Mouse (Mus musculus): Measurements from ENCODE around the gene Bbs5. TPM values are rescaled to one million over a fixed set of nuclear protein-coding genes. Genes with fewer than 3 reads are reported as not detected.
"Not testable (repeated sequence)": the region's sequence is repeated elsewhere in the genome, so short reads cannot be mapped to it uniquely, and the experiment has no call there.

The Bbs5 gene
- polyA plus RNA-seq, 1 experiment = 28.1 TPM

GRCm38 (mm10) chr2:69630792-69631191 is 16.2 kb upstream of the Bbs5 start:
- no peak for TF ChIP-seq CTCF (IDR thresholded peaks at IDR 0.05; ENCODE audit: extremely low read depth, insufficient read depth, low read length)
- no peak for TF ChIP-seq POLR2A (IDR thresholded peaks at IDR 0.05; ENCODE audit: extremely low read depth, insufficient read depth, low read length)
- H3K4me3 ChIP-seq (ENCODE audit: insufficient read depth, low read length) = no peak overlapping the region

GRCm38 (mm10) chr2:69631449-69631848 is 15.5 kb upstream of the Bbs5 start:
- Histone ChIP-seq H3K4me1 (ENCODE audit: control insufficient read depth, insufficient read depth, low read length) (no peaks in the 10 kb centered on the region), H3K27ac (ENCODE audit: insufficient read depth, low read length) (no peak overlapping the region), H3K4me3 (ENCODE audit: insufficient read depth, low read length) (no peak overlapping the region)
- no peak for TF ChIP-seq CTCF (IDR thresholded peaks at IDR 0.05; ENCODE audit: extremely low read depth, insufficient read depth, low read length)
- TF ChIP-seq POLR2A (IDR thresholded peaks at IDR 0.05; ENCODE audit: extremely low read depth, insufficient read depth, low read length) = no peak

More at GRCm38 (mm10) chr2:69630792-69631191, 16.2 kb upstream of the Bbs5 start:
- no peaks in the 10 kb centered on the region for H3K4me1 ChIP-seq (ENCODE audit: control insufficient read depth, insufficient read depth, low read length)
- no peak overlapping the region for H3K27ac ChIP-seq (ENCODE audit: insufficient read depth, low read length)

GRCm38 (mm10) chr2:69635064-69635701 is 11.8 kb upstream of the Bbs5 start:
- TF ChIP-seq POLR2A (IDR thresholded peaks at IDR 0.05; ENCODE audit: extremely low read depth, insufficient read depth, low read length) (no peak), CTCF (IDR thresholded peaks at IDR 0.05; ENCODE audit: extremely low read depth, insufficient read depth, low read length) (peak; percentile 70)
- Histone ChIP-seq H3K4me3 (ENCODE audit: insufficient read depth, low read length) (no peak overlapping the region), H3K4me1 (ENCODE audit: control insufficient read depth, insufficient read depth, low read length) (no peaks in the 10 kb centered on the region), H3K27ac (ENCODE audit: insufficient read depth, low read length) (no peak overlapping the region)

- Histone ChIP-seq H3K4me3 (ENCODE audit: insufficient read depth, low read length) (no peak overlapping the region), H3K4me1 (ENCODE audit: control insufficient read depth, insufficient read depth, low read length) (no peaks in the 10 kb centered on the region), H3K27ac (ENCODE audit: insufficient read depth, low read length) (no peak overlapping the region)
- TF ChIP-seq CTCF (IDR thresholded peaks at IDR 0.05; ENCODE audit: extremely low read depth, insufficient read depth, low read length) (peak; percentile 20; the same call in 1 of the 2 replicates), POLR2A (IDR thresholded peaks at IDR 0.05; ENCODE audit: extremely low read depth, insufficient read depth, low read length) (no peak)
Observed at GRCm38 (mm10) chr2:69635807-69636206, 11.2 kb upstream of the Bbs5 start.

GRCm38 (mm10) chr2:69637989-69638388 is 9.0 kb upstream of the Bbs5 start:
- not testable (repeated sequence) for H3K4me3 ChIP-seq (ENCODE audit: insufficient read depth, low read length); H3K27ac ChIP-seq (ENCODE audit: insufficient read depth, low read length); H3K4me1 ChIP-seq (ENCODE audit: control insufficient read depth, insufficient read depth, low read length)

GRCm38 (mm10) chr2:69640100-69640499 is 6.9 kb upstream of the Bbs5 start:
- Histone ChIP-seq H3K4me3 (ENCODE audit: insufficient read depth, low read length) (no peak overlapping the region), H3K27ac (ENCODE audit: insufficient read depth, low read length) (no peak overlapping the region), H3K4me1 (ENCODE audit: control insufficient read depth, insufficient read depth, low read length) (no peaks in the 10 kb centered on the region)
- TF ChIP-seq POLR2A (IDR thresholded peaks at IDR 0.05; ENCODE audit: extremely low read depth, insufficient read depth, low read length) (no peak), CTCF (IDR thresholded peaks at IDR 0.05; ENCODE audit: extremely low read depth, insufficient read depth, low read length) (no peak)

- H3K4me3 ChIP-seq (ENCODE audit: insufficient read depth, low read length) = no peak overlapping the region
Observed at GRCm38 (mm10) chr2:69644968-69645617, 1.9 kb upstream of the Bbs5 start.

GRCm38 (mm10) chr2:69649716-69650115 is 2.7 kb downstream of the Bbs5 start:
- H3K4me3 ChIP-seq (ENCODE audit: insufficient read depth, low read length) = no peak overlapping the region
- no peak for TF ChIP-seq CTCF (IDR thresholded peaks at IDR 0.05; ENCODE audit: extremely low read depth, insufficient read depth, low read length)
- no peak for TF ChIP-seq POLR2A (IDR thresholded peaks at IDR 0.05; ENCODE audit: extremely low read depth, insufficient read depth, low read length)
- no peaks in the 10 kb centered on the region for H3K4me1 ChIP-seq (ENCODE audit: control insufficient read depth, insufficient read depth, low read length)
- no peak overlapping the region for H3K27ac ChIP-seq (ENCODE audit: insufficient read depth, low read length)

More at GRCm38 (mm10) chr2:69644968-69645617, 1.9 kb upstream of the Bbs5 start:
- TF ChIP-seq POLR2A (IDR thresholded peaks at IDR 0.05; ENCODE audit: extremely low read depth, insufficient read depth, low read length) (no peak), CTCF (IDR thresholded peaks at IDR 0.05; ENCODE audit: extremely low read depth, insufficient read depth, low read length) (no peak)
- H3K4me1 ChIP-seq (ENCODE audit: control insufficient read depth, insufficient read depth, low read length) = no peaks in the 10 kb centered on the region
- H3K27ac ChIP-seq (ENCODE audit: insufficient read depth, low read length) = no peak overlapping the region

GRCm38 (mm10) chr2:69659326-69659725 is 12.4 kb downstream of the Bbs5 start:
- no peak for TF ChIP-seq POLR2A (IDR thresholded peaks at IDR 0.05; ENCODE audit: extremely low read depth, insufficient read depth, low read length)
- no peak for TF ChIP-seq CTCF (IDR thresholded peaks at IDR 0.05; ENCODE audit: extremely low read depth, insufficient read depth, low read length)
- Histone ChIP-seq H3K4me1 (ENCODE audit: control insufficient read depth, insufficient read depth, low read length) (no peaks in the 10 kb centered on the region), H3K27ac (ENCODE audit: insufficient read depth, low read length) (no peak overlapping the region), H3K4me3 (ENCODE audit: insufficient read depth, low read length) (no peak overlapping the region)

- Histone ChIP-seq H3K4me3 (ENCODE audit: insufficient read depth, low read length) (no peak overlapping the region), H3K27ac (ENCODE audit: insufficient read depth, low read length) (no peak overlapping the region), H3K4me1 (ENCODE audit: control insufficient read depth, insufficient read depth, low read length) (no peaks in the 10 kb centered on the region)
- TF ChIP-seq POLR2A (IDR thresholded peaks at IDR 0.05; ENCODE audit: extremely low read depth, insufficient read depth, low read length) = no peak
- TF ChIP-seq CTCF (IDR thresholded peaks at IDR 0.05; ENCODE audit: extremely low read depth, insufficient read depth, low read length) = no peak
Observed at GRCm38 (mm10) chr2:69663827-69664476, 17.0 kb downstream of the Bbs5 start.
